Mouse (Mus musculus): Measurements from ENCODE around the gene Lrrn2.

Lrrn2 gene

DNA sequence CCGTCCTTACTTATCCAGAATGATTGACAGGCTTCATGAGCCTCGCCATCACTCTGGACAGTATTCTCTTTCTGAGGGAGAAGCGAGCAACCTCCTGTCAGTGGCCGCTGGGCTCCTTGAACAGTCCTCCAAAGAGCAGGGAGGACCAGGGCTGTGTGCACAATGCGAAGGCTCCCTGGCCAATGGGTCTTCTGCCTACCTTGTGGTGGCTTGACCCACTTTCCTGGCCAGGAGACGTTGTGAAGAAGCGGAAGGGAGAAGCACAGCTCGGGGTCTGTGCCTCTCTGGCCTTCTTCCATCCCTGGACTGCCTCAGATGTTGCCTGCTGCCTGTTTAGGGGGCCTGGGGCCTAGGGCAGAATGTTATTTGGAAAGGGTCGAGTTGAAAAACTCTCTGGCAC, 1.8 kb downstream of the Lrrn2 start:
- no peak for DNase-seq (ENCODE audit: extremely low read depth, insufficient read length, low spot score)

GRCm38 (mm10) chr1:132885701-132886100, 5.6 kb downstream of the Lrrn2 start:
- no peak for DNase-seq (ENCODE audit: extremely low read depth, insufficient read length, low spot score)

DNA sequence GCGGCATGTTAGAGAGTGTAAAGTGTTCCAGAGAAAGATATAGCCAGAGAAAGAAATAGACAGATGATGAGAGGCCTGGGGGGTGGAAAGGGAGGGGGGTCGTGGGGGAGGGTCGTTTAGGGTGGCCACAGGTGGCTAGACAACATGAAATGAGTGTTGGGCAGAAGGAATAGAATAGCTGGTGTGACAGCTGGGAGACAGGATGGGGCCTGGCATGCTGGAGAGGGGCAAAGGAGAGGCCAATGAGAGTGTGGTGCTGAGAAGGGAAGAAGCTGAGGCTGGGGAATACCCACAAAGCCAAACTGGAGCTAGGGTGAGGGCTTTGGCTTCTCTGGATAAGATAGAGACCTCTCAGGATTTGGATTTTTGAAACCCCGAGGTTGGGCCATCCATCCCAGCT, 6.6 kb downstream of the Lrrn2 start:
- DNase-seq (ENCODE audit: extremely low read depth, insufficient read length, low spot score), result no peak

- no peak for DNase-seq (ENCODE audit: extremely low read depth, insufficient read length, low spot score)
Measured at GRCm38 (mm10) chr1:132888811-132889210, 8.7 kb downstream of the Lrrn2 start.

GRCm38 (mm10) chr1:132890161-132890794, 10.2 kb downstream of the Lrrn2 start:
- no peak for DNase-seq (ENCODE audit: extremely low read depth, insufficient read length, low spot score)

DNA sequence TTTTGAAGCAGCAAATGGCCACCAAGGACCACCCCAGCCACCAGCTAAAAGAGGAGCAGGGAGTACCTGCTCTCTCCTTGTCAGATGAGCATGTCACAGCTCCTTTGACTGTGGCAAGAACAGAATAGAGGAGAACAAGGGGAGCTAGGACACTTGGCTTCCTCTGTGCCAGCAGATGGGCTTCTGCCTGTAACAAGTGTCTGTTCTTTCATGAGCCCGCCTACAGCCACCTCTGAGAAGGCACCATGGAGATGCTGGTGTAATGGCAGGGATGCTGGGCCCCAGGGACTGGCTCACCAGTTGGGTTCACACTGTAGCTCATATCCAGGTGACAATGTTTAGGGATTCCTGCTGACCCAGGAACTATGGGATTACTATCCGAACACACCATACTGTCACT, 12.0 kb downstream of the Lrrn2 start:
- DNase-seq (ENCODE audit: extremely low read depth, insufficient read length, low spot score), result no peak

GRCm38 (mm10) chr1:132893311-132894077, 13.4 kb downstream of the Lrrn2 start:
- no peak for DNase-seq (ENCODE audit: extremely low read depth, insufficient read length, low spot score)

DNA sequence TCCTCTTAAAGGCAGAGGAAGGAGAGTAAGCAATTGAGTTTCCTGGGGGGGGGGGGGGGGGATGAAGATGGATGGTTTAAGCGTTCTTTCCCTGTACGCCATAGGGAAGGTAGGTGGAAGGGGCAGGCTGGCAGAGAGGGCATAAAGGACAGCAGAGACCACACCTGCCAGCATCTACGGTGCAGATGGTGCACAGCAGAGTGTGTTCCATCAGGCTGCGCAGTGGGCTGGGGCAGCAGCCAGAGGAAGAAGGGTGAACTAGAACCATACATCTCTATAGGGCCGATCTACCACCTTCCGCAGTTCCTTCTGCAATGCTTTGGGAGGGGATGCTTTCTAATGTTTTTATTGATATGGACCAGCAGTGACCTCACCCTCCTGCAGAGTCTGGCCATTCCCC, 19.0 kb downstream of the Lrrn2 start:
- DNase-seq (ENCODE audit: extremely low read depth, insufficient read length, low spot score), result no peak

DNA sequence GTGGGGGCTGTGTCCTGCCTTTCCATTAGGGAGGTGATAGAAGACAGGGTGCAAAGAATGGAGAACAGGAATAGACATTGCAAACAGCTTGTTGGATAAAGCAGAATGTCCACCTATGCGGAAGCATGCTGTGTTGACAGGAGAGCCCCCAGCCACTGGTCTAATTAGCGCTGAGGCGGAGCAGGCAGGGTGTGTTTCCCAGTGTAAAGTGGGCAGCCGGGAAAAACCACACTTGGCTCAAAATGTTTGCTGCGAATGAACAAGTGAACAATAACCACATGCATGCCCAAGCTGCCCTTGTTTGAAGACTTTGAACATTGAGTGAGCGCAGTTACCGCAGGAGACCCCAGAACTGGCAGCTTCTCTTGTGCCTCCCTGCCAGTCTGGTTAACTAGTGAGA, 19.6 kb downstream of the Lrrn2 start:
- DNase-seq (ENCODE audit: extremely low read depth, insufficient read length, low spot score), result no peak

- DNase-seq (ENCODE audit: extremely low read depth, insufficient read length, low spot score), result no peak
Measured at GRCm38 (mm10) chr1:132900945-132901344, 20.9 kb downstream of the Lrrn2 start.

GRCm38 (mm10) chr1:132903519-132903918, 23.4 kb downstream of the Lrrn2 start:
- DNase-seq (ENCODE audit: extremely low read depth, insufficient read length, low spot score), result no peak

DNA sequence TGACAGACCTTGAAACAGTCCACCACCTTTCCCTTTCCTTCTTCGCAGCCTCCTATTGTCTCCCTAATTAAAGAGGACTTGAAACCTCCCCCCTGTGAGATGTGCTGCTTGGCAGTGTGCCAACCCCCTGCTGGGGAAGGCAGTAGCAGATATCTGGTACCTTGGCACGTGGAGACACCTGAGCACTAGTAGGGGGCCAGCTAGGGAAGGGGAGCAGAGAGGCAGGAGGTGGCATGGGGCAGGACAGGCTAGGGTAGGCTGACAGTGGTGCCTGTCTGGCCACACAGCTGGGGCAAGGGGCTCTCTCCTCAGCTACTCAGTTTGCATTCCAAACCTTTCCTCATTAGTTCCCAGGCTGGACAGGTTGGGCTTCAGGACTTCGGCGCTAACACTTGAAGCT, 29.0 kb downstream of the Lrrn2 start:
- no peak for DNase-seq (ENCODE audit: extremely low read depth, insufficient read length, low spot score)

DNA sequence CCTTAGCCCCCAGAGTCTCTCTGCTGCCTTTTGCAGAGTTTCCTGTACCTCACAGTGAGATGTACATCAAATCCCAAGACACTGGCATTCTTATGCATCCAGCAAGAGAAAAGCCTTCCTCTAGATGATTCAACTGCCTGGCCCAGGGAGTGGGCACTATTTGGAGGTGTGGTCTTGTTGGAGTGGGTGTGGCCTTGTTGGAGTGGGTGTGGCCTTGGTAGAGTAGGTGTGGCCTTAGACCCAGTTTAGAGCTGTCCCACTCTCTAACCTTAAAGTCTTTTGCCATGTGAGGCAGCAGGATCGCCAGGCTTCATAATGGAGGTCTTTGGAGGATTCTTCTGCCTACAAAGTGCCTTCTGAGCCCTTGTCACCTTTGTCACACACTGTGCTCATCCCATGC, 29.9 kb downstream of the Lrrn2 start:
- no peak for DNase-seq (ENCODE audit: extremely low read depth, insufficient read length, low spot score)

DNA sequence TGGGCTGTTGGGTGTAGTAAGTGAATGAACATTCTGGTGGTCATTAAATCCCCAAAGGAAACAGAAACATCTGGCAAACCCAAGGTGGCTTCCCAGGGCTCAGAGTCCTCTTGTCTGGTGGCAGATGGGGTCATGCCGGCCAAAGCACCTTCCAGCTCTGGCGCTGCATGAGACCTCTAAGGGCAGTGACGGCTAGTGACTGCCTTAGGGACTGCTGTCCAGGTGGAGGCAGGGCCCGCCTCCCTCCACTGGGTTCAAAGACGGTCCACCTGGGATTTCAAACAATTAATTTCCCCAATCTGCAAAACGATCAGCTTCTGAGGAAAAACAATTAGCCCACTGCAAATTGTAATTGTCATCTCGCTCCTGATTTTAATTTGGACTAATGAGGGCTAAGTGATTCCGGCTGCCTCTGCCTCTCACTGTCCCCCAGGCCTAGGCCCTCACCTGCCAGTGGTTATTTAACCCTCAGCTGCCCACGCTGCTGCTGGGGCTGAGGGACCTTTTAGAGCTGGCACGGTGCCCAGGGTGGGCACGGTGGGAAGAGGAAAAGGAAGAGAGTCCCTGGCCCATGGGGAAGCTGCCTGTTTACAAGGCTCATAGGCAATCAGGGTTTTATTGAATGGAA, 30.5 kb downstream of the Lrrn2 start:
- DNase-seq (ENCODE audit: extremely low read depth, insufficient read length, low spot score), result no peak

DNA sequence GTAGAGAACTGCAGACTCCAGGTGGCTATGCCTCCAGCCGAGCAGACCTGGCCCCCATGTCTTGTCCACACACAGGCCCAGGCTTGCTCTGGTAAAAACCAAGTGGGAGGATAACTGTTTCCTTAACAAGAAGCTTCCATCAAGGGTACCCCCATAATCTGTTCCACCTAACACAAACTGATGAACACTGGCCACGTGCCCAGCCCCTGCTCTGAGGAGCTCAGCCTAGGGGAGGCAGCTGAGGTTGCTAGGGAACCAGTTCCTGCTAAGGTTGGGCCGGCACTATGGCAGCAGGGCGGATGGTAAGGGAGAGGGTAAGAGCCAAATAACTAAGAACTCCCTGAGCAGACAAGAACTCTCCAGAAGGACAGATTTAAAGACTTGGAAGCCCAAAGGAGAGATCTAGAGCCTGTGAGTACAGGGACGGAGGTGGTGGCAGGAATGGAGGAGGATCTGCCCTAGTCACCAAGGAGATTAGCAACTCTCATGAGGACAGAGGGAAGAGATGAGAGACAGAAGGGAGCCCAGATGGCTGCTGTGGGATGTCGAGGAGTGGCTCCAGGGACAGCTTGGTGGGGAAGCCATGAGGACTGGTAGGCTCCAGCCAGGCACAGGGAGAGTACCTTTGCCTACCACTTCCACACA, 35.9 kb downstream of the Lrrn2 start:
- no peak for DNase-seq (ENCODE audit: extremely low read depth, insufficient read length, low spot score)

GRCm38 (mm10) chr1:132917554-132917953, 37.5 kb downstream of the Lrrn2 start:
- no peak for DNase-seq (ENCODE audit: extremely low read depth, insufficient read length, low spot score)

DNA sequence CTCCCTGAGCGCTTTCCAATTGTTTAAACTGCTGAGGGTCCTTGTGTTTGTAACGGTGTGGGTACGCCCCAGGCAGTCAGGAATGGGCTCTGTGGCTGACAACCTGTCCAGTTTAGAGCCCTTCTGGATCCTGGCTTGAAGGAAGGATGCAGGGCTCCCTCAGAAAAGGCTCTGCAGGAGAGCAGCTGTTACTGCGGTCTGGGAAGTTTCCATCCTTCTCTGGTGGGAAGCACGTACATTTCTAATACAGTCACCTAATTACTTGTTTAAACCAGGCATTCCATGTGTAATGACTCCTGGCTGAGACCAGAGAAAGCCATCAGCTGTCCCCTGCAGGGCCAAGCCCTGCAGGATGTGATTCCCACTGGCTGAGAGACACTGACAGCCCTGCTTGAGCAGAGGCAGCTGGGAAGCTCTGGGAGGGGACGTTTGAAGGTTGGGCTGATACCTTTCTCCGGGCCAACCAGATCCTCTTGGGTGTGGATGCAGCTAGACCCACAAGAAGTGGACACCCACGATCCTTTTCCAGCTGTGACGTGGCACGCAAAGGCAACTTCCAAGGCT, 38.1 kb downstream of the Lrrn2 start:
- no peak for DNase-seq (ENCODE audit: extremely low read depth, insufficient read length, low spot score)

GRCm38 (mm10) chr1:132919258-132919657, 39.2 kb downstream of the Lrrn2 start:
- DNase-seq (ENCODE audit: extremely low read depth, insufficient read length, low spot score), result no peak

GRCm38 (mm10) chr1:132921071-132921470, 41.0 kb downstream of the Lrrn2 start:
- DNase-seq (ENCODE audit: extremely low read depth, insufficient read length, low spot score), result no peak

GRCm38 (mm10) chr1:132922257-132922656, 42.2 kb downstream of the Lrrn2 start:
- no peak for DNase-seq (ENCODE audit: extremely low read depth, insufficient read length, low spot score)

DNA sequence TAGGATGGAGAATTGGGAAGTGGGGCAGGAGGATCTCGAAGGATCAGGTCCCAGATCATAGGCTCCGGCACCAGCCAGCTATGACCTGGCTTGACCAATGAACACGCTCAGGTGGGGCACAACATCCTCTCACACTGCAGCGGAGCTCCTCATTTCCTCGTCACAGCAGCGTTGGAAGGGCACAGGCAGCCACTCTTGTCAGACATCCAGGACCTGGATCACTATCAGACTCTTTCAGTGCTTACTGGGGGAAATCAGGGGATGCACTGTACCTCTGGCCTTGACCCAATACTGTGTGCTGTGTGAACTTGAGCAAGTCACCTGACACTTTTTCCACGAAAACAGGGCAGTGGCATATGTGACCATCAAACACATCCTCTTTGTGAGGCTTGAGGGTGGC, 45.2 kb downstream of the Lrrn2 start:
- DNase-seq (ENCODE audit: extremely low read depth, insufficient read length, low spot score), result no peak
